Mouse (Mus musculus) left cerebral cortex, adult 9 months (tissue): ENCODE measurements around the gene Afdn.
"Not testable (repeated sequence)": the region's sequence is repeated elsewhere in the genome, so short reads cannot be mapped to it uniquely, and the experiment has no call there.

ENCODE experiments used
- DNase-seq, 2 experiments: peaks; one replicate each; pipeline ENCODE4 v3.0.0; 2022; ENCODE audit warnings: low spot score in 2 of 2

Afdn gene

GRCm38 (mm10) chr17:13777676-13778075 is 17.3 kb downstream of the Afdn start:
- DNase-seq: no peak

DNA sequence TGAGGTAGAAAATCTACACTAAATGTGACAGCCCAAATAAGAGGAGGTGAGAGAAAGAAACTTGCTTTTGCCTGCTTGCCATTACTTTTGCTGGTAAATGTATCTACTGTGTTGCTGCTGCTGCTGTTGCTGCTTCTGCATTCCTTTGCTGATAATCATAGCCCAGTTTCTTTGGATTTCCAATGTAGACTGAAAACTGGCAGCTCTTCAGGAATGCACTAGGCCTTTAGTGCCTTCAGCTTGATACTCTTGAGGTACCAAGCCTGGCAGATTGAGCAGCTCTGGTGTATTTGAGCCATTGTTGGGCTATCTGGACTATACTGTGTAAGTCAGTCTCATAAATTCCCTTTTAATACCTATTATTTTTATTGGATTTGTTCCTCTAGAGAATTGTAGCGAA is 18.5 kb downstream of the Afdn start:
- DNase-seq: no peak

- peak in 1 of 2 experiments; percentile 16 for DNase-seq
These were observed 21.6 kb downstream of the Afdn start for GRCm38 (mm10) chr17:13781948-13782347.

GRCm38 (mm10) chr17:13783469-13783868 is 23.1 kb downstream of the Afdn start:
- DNase-seq: no peak

GRCm38 (mm10) chr17:13790033-13790432 is 29.7 kb downstream of the Afdn start:
- DNase-seq: not testable (repeated sequence)

DNA sequence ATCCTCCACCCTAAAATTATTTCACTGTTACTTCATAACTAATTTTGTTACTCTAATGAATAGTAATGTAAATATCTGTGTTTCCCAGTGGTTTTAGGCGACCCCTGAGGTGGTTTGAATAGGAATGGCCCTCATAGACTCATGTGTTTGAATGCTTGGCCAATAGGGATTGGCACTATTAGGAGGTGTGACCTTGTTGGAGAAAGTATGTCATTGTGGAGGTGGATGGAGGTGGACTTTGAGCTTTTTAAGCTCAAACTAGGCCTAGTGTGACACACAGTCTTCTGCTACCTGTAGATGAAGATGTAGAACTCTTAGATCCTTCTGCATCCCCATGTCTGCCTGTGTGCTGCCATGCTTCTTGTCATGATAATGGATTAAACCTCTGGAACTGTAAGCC is 37.4 kb downstream of the Afdn start:
- DNase-seq: no peak

DNA sequence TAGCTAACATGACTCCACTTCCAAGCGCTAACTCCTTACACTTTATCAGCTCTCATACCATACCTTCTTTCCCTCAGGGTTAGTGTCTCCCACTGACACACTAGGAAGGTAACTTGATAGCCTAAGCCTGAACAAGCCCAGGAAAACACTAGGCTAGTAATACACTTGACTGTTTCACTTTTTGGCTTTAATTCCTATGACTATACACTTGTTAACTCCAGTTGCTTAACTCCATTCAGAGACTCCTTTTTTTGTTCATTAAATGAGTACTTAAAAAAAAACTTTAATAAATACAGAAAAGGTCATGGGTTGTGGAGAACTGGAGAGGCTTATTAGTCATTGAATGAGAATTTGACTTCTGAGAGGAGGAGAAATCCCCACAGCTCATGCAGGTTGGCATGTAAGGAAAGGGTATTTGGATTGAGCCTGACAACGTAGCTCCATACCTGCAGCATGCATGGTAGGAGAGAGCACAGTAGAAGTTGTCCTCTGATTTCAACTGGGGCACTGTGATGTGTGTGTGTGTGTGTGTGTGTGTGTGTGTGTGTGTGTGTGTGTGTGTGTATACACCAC is 42.6 kb downstream of the Afdn start:
- DNase-seq: no peak

GRCm38 (mm10) chr17:13806016-13806415 is 45.7 kb downstream of the Afdn start:
- no peak for DNase-seq

GRCm38 (mm10) chr17:13817789-13818188 is 57.5 kb downstream of the Afdn start:
- no peak for DNase-seq

GRCm38 (mm10) chr17:13819342-13819741 is 59.0 kb downstream of the Afdn start:
- DNase-seq: no peak

DNA sequence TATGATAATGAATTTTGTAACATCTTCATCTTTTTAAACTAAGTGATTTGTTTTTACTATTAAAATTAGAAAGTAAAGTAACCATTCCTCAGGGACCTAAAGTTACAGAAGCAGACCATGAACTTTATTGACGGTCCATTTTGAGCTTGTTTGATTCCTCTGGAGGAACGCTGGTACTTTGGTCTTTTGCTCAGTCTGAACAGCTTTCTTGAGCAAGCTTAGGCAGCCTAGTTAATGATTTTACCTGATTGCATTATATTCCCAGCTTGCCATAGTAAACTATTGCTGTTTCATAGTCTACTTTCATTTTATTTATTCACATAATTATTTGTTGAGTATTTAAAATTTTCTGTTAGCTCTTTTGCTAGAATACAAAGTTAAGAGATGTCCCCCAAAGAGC is 60.3 kb downstream of the Afdn start:
- no peak for DNase-seq

DNA sequence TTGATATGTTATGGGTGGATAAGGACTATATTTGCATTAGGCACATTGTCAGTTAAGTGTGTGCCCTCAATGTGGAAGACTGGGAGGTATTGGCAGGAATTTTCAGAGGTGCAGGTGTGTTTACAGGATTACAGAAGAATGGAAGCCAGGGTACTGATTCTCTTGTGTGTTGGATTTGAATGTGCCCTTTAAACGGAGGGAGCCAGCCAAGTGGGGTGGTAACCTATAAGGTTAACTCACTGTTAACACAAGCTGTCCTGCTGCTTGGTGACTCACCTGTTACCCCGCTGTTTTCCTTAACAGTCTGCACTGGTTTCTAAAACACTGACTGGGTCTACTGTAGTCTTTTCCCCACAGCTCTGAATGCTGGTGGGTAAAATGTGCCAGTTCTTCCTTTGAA is 65.1 kb downstream of the Afdn start:
- no peak for DNase-seq

GRCm38 (mm10) chr17:13830234-13830633 is 69.9 kb downstream of the Afdn start:
- no peak for DNase-seq

- peak in 1 of 2 experiments; percentile 75 for DNase-seq
These were observed 70.5 kb downstream of the Afdn start for GRCm38 (mm10) chr17:13830636-13831341.

- DNase-seq: no peak
These were observed 75.5 kb downstream of the Afdn start for GRCm38 (mm10) chr17:13835876-13836275.

GRCm38 (mm10) chr17:13850175-13850574 is 89.8 kb downstream of the Afdn start:
- no peak for DNase-seq

- peak in 1 of 2 experiments; percentile 44 for DNase-seq
These were observed 93.5 kb downstream of the Afdn start for GRCm38 (mm10) chr17:13853883-13854282.

- no peak for DNase-seq
These were observed 95.1 kb downstream of the Afdn start for GRCm38 (mm10) chr17:13855396-13855795.

- no peak for DNase-seq
These were observed 96.2 kb downstream of the Afdn start for GRCm38 (mm10) chr17:13856429-13857090.

DNA sequence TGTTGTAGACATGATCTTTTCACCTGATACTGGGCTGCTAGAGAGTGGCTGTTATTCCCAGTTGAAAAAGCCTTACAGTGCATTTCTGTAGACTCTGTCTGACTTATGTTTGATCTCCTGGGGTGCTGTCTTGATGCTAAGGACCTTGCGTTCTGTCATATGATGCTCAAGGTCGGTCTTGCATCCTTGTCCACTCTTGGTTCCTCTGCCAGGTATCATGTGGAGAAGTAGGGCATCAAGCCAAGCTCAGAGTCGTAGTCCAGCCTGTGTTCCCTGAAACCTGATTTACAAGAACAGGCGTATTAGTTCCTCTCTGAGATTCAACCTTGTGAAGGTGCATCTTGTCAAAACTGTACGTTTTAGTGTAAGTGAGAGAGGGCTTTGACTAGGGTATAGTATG is 105.0 kb downstream of the Afdn start:
- no peak for DNase-seq

DNA sequence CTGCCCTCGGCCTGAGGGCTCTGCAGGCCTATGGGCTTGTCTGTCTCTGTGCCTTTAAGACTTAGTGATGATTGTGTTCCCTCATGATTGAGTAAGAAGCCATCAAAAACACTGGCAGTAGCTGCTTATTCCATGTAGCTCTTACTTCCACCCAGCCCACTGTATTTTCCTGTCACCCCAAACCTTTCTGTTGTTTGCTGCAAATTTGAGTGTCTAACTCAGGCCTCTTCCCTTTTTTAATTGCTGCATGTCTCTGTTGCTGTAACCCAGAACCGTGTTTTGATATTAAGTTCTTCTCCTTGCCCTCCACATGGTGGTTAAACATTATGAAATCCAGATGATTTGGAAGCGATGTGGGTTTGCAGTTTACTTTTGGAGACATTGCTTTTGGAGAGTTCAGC is 106.6 kb downstream of the Afdn start:
- no peak for DNase-seq

- DNase-seq: no peak
These were observed 107.1 kb downstream of the Afdn start for GRCm38 (mm10) chr17:13867475-13867874.

- DNase-seq: no peak
These were observed 109.9 kb downstream of the Afdn start for GRCm38 (mm10) chr17:13870236-13870635.
